Mouse (Mus musculus) midbrain, embryonic 16.5 days (tissue): ENCODE data around the gene Hist2h3c1. TPM values are rescaled to one million over a fixed set of nuclear protein-coding genes. Genes with fewer than 3 reads are reported as not detected.
"Not testable (repeated sequence)": the region's sequence is repeated elsewhere in the genome, so short reads cannot be mapped to it uniquely, and the experiment has no call there.

Experiments
- ATAC-seq: fragments of 200-750 bp; cut with Nextera tagmentation; 2 replicates; pipeline ENCODE4 v1.8.0; 2017; ENCODE audit warnings: moderate TSS enrichment
- H3K27ac ChIP-seq: fragments of 300-500 bp; sonication (generic); 2 replicates; pipeline ENCODE4 v1.5.1; 2014; ENCODE audit warnings: mild to moderate bottlenecking, low read length, mixed read lengths
- H3K27me3 ChIP-seq: fragments of 300-500 bp; sonication (generic); 2 replicates; pipeline ENCODE4 v1.6.1; 2014; ENCODE audit warnings: low read depth, low read length, mixed read lengths; ENCODE audit not compliant: control insufficient read depth, insufficient read depth
- H3K36me3 ChIP-seq: fragments of 300-500 bp; sonication (generic); 2 replicates; pipeline ENCODE4 v1.6.1; 2014; ENCODE audit warnings: mild to moderate bottlenecking, low read length, moderate library complexity, mixed read lengths; ENCODE audit not compliant: control insufficient read depth, insufficient read depth
- H3K4me1 ChIP-seq: fragments of 300-500 bp; sonication (generic); 2 replicates; pipeline ENCODE4 v1.6.1; 2014; ENCODE audit warnings: mild to moderate bottlenecking, low read length, mixed read lengths; ENCODE audit not compliant: control insufficient read depth, insufficient read depth
- H3K4me2 ChIP-seq: fragments of 300-500 bp; sonication (generic); 2 replicates; pipeline ENCODE4 v1.6.1; 2014; ENCODE audit warnings: mild to moderate bottlenecking, low read length, mixed read lengths
- H3K4me3 ChIP-seq: fragments of 300-500 bp; sonication (generic); 2 replicates; pipeline ENCODE4 v1.5.1; 2014; ENCODE audit warnings: low read depth, mild to moderate bottlenecking, low read length, moderate library complexity, mixed read lengths
- H3K9ac ChIP-seq: fragments of 300-500 bp; sonication (generic); 2 replicates; pipeline ENCODE4 v1.6.1; 2014; ENCODE audit warnings: low read depth, low read length, mixed read lengths
- H3K9me3 ChIP-seq: fragments of 300-500 bp; sonication (generic); replicated peaks from 2 replicates; pipeline ENCODE4 v1.6.1; 2014; ENCODE audit warnings: mild to moderate bottlenecking, low read length, mixed read lengths; ENCODE audit not compliant: control insufficient read depth, poor library complexity, severe bottlenecking
- WGBS: fragments of 180-500 bp; shearing (Covaris S2); extraction: QIAGEN DNeasy Blood & Tissue Kit; methylation state at CpG from one replicate; pipeline ENCODE4 v1.1.7; 2014; 5-methylcytosine and 5-hydroxymethylcytosine counted together
- polyA plus RNA-seq: library from polyadenylated mRNA; unstranded; fragments of >200 nt; fragmentation: Nextera tagmentation; extraction: Ambion mirVana; gene quantifications from 2 replicates; pipeline ENCODE4 v1.2.1, GENCODE M21; 2015

The Hist2h3c1 gene
- polyA plus RNA-seq, 1 experiment from 2014 or later = not detected

GRCm38 (mm10) chr3:96230910-96231757, 15.4 kb upstream of the Hist2h3c1 start:
- no peak for ATAC-seq
- Histone ChIP-seq H3K27ac (no peak overlapping the region), H3K9ac (no peak overlapping the region), H3K4me2 (no peak overlapping the region), H3K27me3 (no peaks in the 10 kb centered on the region), H3K4me3 (no peak overlapping the region), H3K9me3 (no peaks in the 10 kb centered on the region), H3K36me3 (no peaks in the 10 kb centered on the region), H3K4me1 (no peaks in the 10 kb centered on the region)
- WGBS = 83% methylated on average over 4 of the region's 4 CpGs

GRCm38 (mm10) chr3:96231758-96232120, 14.7 kb upstream of the Hist2h3c1 start:
- no peaks in the 10 kb centered on the region for H3K4me1 ChIP-seq
- H3K27ac ChIP-seq = no peak overlapping the region
- 65% methylated on average over 2 of the region's 2 CpGs for WGBS

GRCm38 (mm10) chr3:96234914-96235313, 11.6 kb upstream of the Hist2h3c1 start:
- no peaks in the 10 kb centered on the region for H3K9me3 ChIP-seq
- no peak overlapping the region for H3K27ac ChIP-seq
- H3K4me3 ChIP-seq = no peak overlapping the region

More at GRCm38 (mm10) chr3:96231758-96232120, 14.7 kb upstream of the Hist2h3c1 start:
- Histone ChIP-seq H3K27me3 (no peaks in the 10 kb centered on the region), H3K4me2 (no peak overlapping the region), H3K4me3 (no peak overlapping the region), H3K9me3 (no peaks in the 10 kb centered on the region), H3K9ac (no peak overlapping the region), H3K36me3 (no peaks in the 10 kb centered on the region)
- ATAC-seq = no peak

GRCm38 (mm10) chr3:96235836-96236235, 10.6 kb upstream of the Hist2h3c1 start:
- H3K4me3 ChIP-seq = no peak overlapping the region
- H3K9me3 ChIP-seq = no peaks in the 10 kb centered on the region
- no peaks in the 10 kb centered on the region for H3K36me3 ChIP-seq
- ATAC-seq = no peak
- H3K27ac ChIP-seq = no peak overlapping the region
- H3K27me3 ChIP-seq = no peaks in the 10 kb centered on the region
- peaks cover 11% of the 10 kb centered on the region for H3K4me1 ChIP-seq
- 72% methylated on average over 3 of the region's 3 CpGs for WGBS
- no peak overlapping the region for H3K9ac ChIP-seq
- H3K4me2 ChIP-seq = no peak overlapping the region

More at GRCm38 (mm10) chr3:96234914-96235313, 11.6 kb upstream of the Hist2h3c1 start:
- H3K9ac ChIP-seq = no peak overlapping the region
- H3K36me3 ChIP-seq = no peaks in the 10 kb centered on the region
- peaks cover 9% of the 10 kb centered on the region for H3K4me1 ChIP-seq
- H3K27me3 ChIP-seq = no peaks in the 10 kb centered on the region
- H3K4me2 ChIP-seq = no peak overlapping the region
- WGBS = 88% methylated on average over 2 of the region's 2 CpGs
- no peak for ATAC-seq

- no peak overlapping the region for H3K9ac ChIP-seq
- WGBS = 90% methylated on average over 4 of the region's 4 CpGs
- H3K4me2 ChIP-seq = no peak overlapping the region
- no peak overlapping the region for H3K4me3 ChIP-seq
- no peaks in the 10 kb centered on the region for H3K9me3 ChIP-seq
- peaks cover 13% of the 10 kb centered on the region for H3K4me1 ChIP-seq
- H3K36me3 ChIP-seq = no peaks in the 10 kb centered on the region
- H3K27me3 ChIP-seq = no peaks in the 10 kb centered on the region
- ATAC-seq = no peak
- no peak overlapping the region for H3K27ac ChIP-seq
These were observed 9.6 kb upstream of the Hist2h3c1 start for GRCm38 (mm10) chr3:96236834-96237334.

- no peak for ATAC-seq
- Histone ChIP-seq H3K4me1 (peaks cover 13% of the 10 kb centered on the region), H3K9me3 (no peaks in the 10 kb centered on the region), H3K27ac (no peak overlapping the region), H3K36me3 (no peaks in the 10 kb centered on the region), H3K9ac (no peak overlapping the region), H3K4me2 (peak overlapping the region; percentile 45), H3K4me3 (no peak overlapping the region), H3K27me3 (no peaks in the 10 kb centered on the region)
- 26% methylated on average over 7 of the region's 7 CpGs for WGBS
These were observed 9.1 kb upstream of the Hist2h3c1 start for GRCm38 (mm10) chr3:96237335-96237903.

- no peak overlapping the region for H3K27ac ChIP-seq
- 0 out of 2 replicates have a peak overlapping the region, but pooled peaks have one; percentile 21 for H3K9ac ChIP-seq
- WGBS = 1% methylated on average over 12 of the region's 12 CpGs
These were observed 8.5 kb upstream of the Hist2h3c1 start for GRCm38 (mm10) chr3:96237904-96238511.

GRCm38 (mm10) chr3:96238954-96239793, 7.3 kb upstream of the Hist2h3c1 start, which contains the start of gene Hist2h3c2:
TSS of gene Hist2h3c2 (minus strand) at chr3:96239127.
- not testable (repeated sequence) for H3K9me3 ChIP-seq, H3K27me3 ChIP-seq, H3K36me3 ChIP-seq, H3K27ac ChIP-seq
- H3K4me2 ChIP-seq = peak within 1 kb of the TSS; percentile 45
- peak; percentile 89 for ATAC-seq
- peak within 1 kb of the TSS; percentile 33 for H3K4me3 ChIP-seq
- WGBS = 0% methylated on average over 9 of the region's 68 CpGs
- peaks cover 15% of the 10 kb centered on the region for H3K4me1 ChIP-seq
- 0 out of 2 replicates have a peak within 1 kb of the TSS, but pooled peaks have one; percentile 41 for H3K9ac ChIP-seq

More at GRCm38 (mm10) chr3:96237904-96238511, 8.5 kb upstream of the Hist2h3c1 start:
- Histone ChIP-seq H3K27me3 (no peaks in the 10 kb centered on the region), H3K36me3 (no peaks in the 10 kb centered on the region), H3K4me1 (peaks cover 13% of the 10 kb centered on the region), H3K4me2 (peak overlapping the region; percentile 45), H3K9me3 (no peaks in the 10 kb centered on the region), H3K4me3 (peak overlapping the region; percentile 24)
- ATAC-seq = no peak
